Mouse (Mus musculus) cerebellum, adult 9-11 months (tissue): ENCODE data around the gene Uvrag.
A peak's percentile ranks its signal among the peaks of the same experiment; 100 is the strongest.

Experiments
- DNase-seq: peaks from one replicate; pipeline ENCODE4 v3.0.0; 2022

Gene Uvrag

DNA sequence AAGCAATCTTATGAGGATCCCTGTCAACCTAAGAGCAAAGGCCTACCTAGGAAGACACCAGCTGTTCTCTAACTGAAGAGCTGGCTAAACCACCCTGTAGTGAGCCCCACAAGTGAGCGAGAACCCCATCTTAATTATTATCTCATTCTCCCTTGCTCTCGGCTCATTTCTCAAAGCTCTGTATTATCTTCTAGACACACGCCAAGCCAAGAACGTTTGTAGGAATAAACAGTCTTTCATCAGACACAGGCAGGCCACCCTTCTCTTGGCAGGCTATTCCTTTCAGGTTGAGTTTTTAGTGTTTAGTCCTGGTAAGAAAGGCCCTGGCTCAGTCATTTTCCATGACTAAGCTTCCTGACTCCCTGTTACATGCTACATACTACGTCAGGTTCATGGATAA is 218.0 kb downstream of the Uvrag start:
- DNase-seq = no peak

DNA sequence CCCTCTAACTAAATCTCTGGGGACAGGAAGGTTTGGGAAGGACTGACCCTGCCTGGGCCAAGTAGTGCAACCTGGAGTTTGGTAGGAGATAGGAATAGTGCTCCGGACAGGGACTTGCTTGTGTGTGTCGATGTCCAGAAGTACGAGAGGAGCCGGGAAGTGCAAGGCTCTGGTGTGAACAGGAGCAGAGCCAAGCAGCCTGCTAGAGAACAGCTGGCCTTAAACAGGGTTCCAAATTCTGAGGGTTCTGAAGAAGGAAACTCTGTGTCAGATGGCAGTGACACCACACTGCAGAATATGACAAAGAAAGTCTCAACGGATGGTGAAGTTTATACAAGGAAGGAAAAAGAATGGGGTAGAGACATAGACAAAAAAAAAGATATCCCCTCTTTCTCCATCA is 223.5 kb downstream of the Uvrag start:
- DNase-seq = no peak

DNA sequence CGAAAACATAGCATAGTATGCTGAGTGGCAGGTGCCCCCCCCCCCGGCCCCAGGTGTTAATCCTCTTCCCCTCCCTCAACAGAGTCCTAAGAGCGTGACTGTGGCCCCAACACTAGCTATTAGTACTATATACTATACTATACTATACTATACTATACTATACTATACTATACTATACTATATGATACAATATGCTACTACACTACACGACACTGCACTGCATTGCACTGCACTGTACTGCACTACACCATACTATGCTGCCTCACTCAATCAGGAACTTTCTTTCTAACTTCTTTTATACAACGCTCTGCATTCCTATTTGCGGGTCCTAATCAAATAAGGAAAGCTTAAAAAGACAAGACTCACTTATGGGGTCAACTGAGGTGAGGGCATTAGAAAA is 224.4 kb downstream of the Uvrag start:
- DNase-seq = no peak

DNA sequence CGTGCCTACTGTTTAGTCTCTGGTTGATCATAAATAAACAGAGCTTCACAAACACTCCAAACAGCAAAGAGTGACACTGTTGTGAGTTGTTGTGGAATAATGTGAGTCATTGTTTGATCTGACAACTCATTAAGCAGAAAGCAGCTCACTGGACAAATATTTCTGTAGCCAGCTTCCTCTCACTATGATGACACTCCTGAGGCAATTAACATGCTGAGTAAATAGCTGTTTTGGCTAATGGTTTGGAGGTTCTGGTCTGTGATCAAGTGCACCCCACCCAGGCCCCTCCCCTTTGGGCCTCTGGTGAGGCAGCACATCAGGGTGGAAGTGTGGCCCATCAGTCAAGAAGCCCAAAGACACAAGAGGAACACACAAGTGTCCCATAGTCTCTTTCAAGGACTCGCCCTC is 228.0 kb downstream of the Uvrag start:
- DNase-seq = no peak

DNA sequence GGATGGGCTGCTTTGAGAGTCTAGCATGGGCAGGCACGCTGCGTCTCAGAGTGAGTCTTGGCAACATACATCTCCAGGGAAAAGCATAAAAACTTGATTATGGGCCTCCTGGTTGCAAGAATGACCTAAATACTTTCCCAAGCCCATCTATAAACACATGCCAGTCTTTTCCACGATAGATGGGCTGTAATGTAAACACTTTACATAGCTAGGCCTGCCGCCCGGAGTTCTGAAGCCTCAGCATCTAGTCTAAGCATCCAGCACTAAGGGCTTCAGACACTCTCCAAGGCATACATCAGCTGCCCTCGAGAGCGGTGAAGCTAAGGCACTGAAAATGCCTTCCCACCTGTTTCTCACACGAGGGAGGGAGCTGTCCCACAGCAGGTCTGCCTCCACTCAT is 229.7 kb downstream of the Uvrag start:
- DNase-seq = no peak

DNA sequence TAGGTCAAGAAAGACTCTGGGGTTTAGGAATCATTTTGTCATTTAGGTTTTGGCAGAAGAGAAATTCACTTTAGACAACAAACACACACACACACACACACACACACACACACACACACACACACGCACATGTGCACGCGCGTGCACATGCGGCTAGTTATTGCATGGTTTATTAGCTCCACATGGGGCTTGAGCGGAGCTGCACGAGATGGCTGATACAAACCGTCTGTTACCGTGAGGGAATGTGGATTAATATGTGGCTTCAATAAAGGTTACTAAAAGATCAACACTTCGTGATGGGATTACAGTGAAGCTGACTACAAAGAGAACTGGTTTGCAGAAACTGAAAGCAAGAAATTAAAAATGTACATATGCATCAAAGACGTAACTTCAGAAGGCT is 230.2 kb downstream of the Uvrag start:
- no peak for DNase-seq

DNA sequence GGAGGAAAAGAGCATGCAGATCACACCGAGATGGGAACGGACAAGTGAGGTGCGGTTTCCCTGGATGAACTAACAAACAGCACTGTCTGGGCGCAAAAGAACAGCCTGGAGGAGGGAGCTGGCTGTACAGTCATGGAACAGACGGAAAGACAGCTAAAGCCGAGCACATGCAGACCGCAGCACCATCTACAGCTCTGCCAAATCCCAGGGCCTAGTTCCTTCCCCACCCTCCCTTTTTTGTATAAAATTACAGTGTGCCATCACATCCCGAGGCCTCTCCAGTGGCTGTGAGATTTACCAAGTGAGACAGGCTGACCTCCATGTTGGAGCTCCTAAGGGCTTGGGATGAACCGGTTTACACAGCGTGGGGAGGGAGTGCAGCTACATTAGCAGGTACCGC is 230.8 kb downstream of the Uvrag start:
- no peak for DNase-seq

DNA sequence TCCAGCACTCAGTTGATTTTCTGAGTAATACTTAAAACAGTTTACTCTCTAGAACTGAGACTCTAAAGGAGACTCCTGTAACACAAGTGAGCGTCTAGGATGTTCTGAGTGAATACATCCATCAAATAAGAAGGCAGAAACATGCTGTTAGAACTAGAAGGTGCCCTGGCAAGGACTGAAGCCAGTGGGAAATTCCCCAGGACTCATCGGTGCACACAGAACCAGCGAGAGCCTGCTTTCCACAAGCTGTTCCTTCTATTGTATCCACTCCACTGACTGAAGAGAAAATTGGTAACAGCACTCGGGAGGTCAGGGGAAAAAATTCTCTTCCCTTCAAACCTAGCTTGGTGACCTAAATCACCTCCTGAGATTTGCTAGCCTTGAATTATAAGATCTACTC is 233.5 kb downstream of the Uvrag start:
- no peak for DNase-seq

DNA sequence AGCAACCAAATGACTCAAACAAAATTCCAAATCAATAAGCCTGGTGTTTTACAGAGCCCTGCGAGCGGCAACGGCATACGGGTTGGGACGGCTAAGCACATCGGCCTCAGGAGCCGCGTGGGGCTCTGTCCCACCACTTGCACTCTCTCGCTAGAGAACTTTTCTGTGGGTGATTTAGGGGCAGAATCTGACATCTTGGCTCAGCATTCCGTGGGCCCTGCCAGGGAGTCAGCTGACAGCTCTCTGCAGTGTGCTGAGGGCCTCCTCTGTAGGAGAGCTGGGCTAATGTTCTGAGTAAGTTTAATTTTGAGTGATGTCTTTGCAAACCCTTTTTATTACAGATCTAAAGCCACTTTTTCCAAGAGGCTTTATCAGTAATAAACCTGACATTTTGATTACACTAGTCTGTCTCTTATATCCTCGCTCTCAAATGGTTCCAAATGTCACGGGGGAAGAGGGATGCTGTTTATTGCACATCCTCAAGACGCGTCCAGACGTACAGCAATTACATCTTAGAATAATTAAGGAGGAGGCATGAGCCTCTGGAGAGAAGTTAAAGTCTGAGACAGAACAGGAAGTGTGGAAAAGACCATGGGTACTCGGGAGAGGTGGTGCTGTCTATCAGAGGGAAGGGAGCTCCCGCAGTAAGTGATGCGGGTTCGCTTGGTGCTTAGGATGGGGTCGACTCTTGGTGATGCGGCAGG is 236.1 kb downstream of the Uvrag start:
- DNase-seq = no peak

DNA sequence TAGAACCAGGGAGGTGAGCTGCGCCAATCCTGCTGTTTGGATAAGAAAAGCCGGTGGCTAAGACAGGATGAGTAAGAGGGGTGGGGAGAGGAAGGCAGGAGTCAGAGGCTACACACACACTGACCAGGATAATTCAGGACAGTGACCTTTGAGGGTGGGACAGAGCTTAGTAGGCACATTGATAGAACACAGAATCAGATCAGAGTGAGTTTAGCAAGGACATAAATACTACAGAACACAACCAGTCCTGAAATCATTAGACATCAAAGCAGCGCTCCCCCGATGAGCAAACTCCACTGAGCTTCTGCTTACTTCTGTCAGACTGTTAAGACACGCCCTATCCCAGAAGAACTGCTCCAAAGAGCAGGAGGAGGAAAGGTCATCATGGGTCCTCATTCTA is 237.1 kb downstream of the Uvrag start:
- DNase-seq = no peak

DNA sequence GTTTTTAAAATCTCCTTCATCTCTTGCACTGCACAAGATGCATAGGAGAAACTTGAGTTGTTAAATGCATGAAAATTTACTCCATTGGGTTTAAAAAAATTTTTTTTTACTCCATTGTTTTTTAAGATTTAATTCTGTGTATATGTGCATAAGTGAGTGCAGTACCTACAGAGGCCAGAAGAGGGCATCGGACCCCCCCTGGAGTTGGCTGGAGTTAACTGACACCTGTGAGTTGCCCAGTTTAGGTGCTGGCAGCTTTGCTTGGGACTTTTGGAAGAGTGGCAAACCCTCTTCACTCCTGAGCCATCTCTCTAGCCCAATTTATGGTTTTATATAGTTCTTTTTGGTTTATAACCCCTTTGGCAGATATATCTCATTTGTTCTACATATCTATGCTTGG is 239.8 kb downstream of the Uvrag start:
- DNase-seq = no peak

DNA sequence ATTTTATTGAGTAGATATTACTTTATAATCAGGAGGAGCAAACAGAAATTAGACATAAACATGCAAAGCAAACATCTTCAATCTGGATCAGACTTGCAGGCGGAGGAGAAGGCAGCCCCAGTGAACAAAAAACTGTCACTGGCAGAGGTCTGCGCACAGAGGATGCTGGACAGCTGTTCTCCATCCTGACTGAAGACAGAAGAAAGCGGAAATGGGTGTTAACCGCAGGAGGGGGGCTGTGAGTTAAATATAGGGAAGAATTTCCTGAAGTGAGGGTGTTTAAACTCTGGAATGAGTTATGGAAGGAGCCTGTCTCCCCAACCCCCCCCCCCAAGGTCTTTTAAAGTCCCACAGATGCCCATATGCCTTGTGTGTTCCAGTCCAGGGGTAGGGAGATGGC is 241.1 kb downstream of the Uvrag start:
- DNase-seq = no peak

DNA sequence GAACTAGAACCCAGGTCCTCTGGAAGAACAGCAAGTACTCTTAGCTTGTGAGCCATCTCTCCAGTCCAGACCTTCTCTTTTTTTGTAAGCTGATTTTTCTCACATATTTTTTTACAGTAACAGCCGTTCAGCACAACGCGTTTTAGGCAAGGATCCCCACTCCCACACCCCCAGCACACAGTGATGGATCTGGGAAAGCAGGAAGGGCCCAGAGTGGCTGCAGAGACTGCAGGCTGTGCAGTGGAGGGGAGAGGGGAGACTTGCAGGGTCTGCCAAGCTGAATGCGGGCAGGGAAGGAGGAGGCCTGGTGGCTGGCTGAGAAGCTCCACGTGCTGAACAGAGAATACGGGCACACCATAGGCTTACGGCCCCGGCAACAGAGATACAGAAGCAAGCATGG is 243.6 kb downstream of the Uvrag start:
- DNase-seq = no peak

DNA sequence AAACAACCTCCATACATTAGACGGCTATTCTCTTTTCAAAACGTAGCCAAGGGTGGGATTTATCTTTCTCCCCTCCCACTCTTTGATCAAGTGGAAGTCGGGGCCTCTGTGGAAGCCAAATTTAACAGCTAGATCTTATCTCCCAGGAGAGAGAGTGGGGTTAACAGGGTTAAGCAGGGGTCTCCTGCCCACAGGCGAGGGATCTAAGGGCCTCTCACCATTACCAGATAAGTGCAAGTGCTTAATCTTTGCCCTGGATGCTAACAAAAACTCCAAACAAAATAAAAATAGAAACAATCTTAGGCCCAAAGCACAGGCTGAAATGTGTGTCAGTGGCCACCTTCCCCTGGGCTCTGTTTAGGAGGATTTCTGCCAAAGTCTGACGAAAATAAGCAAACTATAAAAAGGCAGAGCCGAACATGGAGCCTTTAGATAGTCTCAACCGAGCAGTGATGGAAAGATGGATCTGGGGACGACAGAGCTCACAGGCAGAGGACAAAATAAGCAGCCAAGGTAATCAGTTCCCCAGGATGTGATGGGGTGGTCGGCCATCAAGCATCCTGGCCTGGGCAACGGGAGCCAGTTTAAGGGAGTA is 245.3 kb downstream of the Uvrag start:
- no peak for DNase-seq

DNA sequence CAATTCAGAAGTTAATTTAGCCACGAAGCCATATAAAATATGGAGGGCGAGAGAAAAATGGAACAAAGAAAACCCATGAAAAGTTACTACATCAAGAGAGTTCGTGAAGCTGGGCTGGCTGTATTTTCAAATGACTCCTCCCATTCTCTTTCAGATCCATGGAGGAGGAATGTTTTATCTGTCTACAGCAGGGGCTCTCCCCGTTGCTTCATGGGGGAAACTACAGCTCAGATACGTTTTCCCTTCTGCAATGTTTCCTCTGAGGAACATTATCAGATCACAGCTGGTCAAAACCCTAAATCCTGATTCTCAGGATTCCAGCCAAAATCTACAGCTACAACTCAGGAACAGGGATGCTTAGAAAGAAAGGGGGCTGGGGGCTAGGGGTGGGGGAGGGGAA is 246.2 kb downstream of the Uvrag start:
- DNase-seq = no peak

DNA sequence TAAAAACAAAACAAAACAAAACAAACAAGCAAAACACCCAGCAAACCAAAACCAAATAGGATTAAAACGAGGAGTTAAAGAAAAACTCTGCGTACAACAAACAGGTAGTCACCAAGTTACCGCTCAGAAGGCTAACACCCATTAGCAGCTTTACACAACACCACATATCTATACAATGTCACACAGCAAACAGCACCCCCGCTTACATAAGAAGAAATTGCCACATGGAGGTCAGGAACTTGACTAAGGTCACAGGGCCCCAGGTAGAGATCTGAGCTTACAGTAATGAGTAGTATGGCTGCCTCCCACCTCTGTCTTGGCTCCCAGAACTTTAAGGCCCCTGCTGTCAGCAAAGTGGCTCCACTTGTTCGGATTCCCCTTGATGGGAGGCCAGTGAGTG is 246.6 kb downstream of the Uvrag start:
- no peak for DNase-seq

DNA sequence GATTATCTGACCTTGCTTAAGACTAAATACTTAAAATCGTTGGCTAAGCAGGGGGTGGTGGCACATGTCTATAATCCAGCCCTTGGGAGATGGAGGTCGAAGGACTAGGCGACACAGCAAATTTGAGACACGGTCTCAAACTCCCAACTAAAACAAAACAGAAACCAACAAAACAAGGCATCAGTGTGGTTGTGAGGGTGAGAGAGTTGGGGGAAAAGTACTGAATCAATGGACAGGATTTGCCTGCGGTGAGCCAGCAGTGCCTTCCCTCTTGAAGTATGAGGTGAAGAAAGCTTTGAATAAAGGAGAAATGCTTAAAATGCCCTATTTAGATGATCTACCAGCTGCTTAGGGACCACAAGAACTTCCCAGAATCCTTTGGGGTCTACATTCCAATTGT is 247.8 kb downstream of the Uvrag start:
- DNase-seq = no peak

DNA sequence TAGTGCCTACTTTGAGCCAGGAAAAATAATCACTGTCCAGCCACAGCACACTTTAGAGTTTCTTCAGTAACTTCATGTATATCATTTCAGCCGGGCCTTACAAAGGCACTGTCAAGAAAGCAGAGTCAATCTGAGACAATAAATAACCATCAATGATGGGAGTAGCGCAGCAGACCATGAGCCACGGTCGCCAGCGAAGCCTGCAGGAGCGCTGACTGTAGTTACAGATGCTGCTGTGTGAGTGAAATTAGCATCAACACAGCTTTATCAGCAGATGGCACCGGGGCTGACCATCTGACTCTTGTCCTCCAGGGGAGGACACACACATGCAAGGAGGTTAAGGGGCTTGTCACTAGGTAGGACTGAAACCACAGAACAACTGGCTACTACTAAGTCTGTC is 251.7 kb downstream of the Uvrag start:
- DNase-seq = no peak

DNA sequence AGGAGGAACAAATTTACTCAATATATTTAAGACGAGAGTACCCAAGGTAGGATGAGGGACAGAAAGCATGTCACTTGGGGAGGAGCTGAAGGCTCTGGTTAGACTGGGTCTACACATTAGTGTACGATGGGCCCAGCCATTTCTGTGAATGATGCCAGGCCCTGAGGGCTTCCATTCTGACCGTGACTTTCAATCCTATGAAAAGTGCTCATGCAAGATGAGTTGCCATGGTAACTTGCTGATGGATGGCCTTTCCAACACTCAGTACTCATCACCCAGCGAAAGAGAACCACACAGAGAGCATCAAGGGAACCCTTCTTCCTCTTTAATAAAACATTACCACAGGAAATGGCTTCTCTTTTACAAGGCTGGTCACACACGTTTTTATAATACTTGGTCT is 252.1 kb downstream of the Uvrag start:
- no peak for DNase-seq

DNA sequence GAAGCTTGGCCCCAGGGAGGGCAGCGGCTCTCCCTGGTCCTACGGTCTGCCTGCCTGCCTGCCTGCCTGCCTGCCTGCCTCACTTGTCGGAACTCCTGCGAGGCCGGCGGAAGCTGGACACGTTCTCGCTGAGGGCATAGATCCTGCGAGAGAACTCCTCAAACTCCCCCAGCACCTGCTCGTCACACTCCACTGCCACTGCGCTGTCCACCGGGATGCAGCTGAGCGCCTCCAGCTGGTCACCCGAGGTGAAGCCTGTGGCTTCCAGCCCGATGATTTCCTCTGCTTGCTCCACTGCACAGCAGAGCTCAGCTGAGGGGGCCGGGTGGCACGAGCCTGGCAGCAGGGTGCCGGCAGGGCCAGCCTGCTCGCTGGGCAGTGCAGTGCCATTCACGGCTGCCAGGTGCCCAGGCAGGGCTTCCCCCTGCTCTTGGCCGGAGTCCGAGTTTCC is 253.1 kb downstream of the Uvrag start:
- DNase-seq = peak; percentile 81

DNA sequence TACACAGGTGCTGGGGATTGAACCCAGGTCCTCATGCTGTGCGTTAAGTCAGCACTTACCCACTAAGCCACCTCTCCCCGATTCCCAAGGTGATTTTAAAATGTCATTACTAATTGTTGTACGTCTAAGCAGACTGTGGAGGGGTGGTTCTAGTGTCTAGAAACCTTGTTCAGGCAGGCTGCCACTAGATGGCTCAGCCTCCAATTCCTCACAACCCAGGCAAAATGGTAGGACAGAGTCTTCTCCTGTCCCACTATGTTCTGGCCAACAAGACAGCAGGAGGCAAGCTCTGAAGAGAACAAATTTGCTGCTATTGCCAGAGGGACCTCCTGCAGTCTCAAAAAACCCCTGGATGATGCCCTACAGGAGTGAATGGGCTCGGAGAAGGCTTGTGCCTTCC is 259.1 kb downstream of the Uvrag start:
- peak; percentile 28 for DNase-seq

DNA sequence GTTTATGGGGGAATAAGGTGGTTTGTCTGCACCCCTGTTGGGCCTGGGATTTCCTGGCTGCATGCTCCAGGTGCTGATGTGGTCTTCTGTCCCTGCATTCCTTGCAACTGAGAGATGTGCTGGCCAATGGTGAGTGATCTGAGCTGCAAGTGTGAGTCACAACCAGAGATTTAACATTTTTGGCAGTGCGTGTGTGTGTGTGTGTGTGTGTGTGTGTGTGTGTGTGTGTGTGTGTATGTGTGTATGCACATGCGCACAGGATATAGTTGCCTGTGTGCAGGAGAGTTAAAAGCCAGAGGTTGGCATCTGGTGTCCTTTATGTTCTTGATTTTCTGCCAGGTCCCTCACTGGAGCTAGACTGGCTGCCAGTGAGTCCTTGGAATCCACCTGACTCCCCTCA is 261.8 kb downstream of the Uvrag start:
- DNase-seq = no peak

DNA sequence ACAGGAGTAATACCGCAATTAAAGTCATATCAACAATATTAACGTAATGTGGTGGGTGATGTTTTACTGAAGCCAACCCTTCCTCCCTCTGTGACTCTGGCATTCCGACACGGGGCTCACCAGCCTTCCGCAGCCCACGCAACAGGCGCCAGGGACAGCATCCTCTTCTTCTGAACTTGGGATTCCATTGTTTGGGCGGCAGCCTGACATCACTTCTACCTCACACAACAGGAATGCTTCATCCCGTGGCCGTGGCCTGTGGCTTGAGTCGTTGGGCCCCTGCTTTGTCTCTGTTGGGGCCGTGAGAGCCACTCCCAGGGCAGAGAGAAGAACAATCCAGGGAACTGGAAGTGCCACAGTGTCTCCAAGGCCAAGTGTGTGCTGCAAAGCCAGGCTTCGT is 264.8 kb downstream of the Uvrag start:
- no peak for DNase-seq

DNA sequence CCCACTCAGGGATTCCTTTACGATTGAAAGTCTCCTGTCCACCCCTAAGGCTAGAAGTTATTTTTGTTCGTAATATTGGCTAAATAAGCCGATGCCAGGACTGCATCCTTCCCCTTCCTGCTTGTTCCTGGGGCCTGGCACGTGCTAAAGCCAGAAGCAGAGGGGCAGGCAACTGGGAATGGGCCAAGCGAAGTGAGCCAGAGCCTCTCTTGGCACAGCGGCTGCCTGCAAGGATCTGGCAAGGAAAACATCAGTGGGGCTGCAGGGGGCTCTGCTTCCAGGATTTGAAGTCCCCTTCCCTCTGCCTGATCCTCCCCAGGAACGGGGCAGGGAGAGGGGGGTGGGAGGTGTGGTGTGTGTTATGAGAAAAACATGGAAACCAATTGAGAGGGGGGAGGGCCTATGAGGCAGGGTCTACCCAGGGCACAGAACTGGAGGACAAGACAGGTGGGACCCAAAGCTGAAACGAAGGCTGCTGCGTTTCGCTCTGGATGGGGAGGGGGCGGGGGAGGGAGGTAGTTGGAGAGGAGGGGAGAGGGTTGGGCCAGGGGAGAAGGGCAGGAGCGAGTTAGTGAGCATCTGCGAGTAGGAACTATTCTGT is 265.5 kb downstream of the Uvrag start:
- no peak for DNase-seq
